Mouse (Mus musculus): ENCODE measurements around the gene Igdcc4.

DNA sequence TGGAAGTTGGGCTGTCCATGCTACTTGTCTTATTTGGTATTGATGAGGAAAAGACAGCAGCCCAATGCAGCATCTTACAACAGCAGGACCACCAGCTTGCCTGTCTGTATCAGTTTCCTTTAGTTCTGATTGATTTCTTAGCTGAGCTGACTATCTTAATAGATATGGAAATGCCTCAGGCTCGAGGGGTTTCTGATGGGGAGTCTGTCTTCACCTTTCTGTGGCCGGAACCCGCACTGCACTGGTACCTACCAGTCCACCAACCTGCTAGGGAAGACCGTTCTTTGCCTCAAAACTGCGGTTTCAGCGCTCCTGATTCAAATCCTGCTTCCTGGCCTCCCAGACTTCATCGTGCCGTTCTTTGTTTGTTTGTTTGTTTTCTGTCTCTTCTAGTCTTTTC, 60.6 kb downstream of the Igdcc4 start:
- no peak for TF ChIP-seq POLR2A (IDR thresholded peaks at IDR 0.05; ENCODE audit: borderline replicate concordance, control insufficient read depth, low read depth, low read length)
- no peak for TF ChIP-seq CTCF (IDR thresholded peaks at IDR 0.05; ENCODE audit: control insufficient read depth, insufficient read depth, low read length)
